Mouse (Mus musculus) ovary, postnatal 14 days (tissue): Measurements from ENCODE around the gene B4galt7.
"Not testable (repeated sequence)": the region's sequence is repeated elsewhere in the genome, so short reads cannot be mapped to it uniquely, and the experiment has no call there.

ENCODE experiments used
- DNase-seq: peaks from one replicate; pipeline ENCODE4 v3.0.0; 2022; ENCODE audit warnings: low spot score

B4galt7 gene

GRCm38 (mm10) chr13:55596802-55597201 is 2.9 kb upstream of the B4galt7 start:
- DNase-seq: no peak

- DNase-seq: no peak
Measured at GRCm38 (mm10) chr13:55600657-55601056, 961 bp downstream of the B4galt7 start.

- DNase-seq: peak; percentile 77
Measured at GRCm38 (mm10) chr13:55601611-55602010, 1.9 kb downstream of the B4galt7 start.

GRCm38 (mm10) chr13:55604606-55605005 is 4.9 kb downstream of the B4galt7 start:
- DNase-seq: no peak

GRCm38 (mm10) chr13:55606899-55607623 is 7.4 kb downstream of the B4galt7 start:
- no peak for DNase-seq

GRCm38 (mm10) chr13:55607624-55608006 is 7.9 kb downstream of the B4galt7 start:
- DNase-seq: no peak

GRCm38 (mm10) chr13:55611996-55612395 is 12.3 kb downstream of the B4galt7 start:
- no peak for DNase-seq

GRCm38 (mm10) chr13:55613471-55613870 is 13.8 kb downstream of the B4galt7 start:
- no peak for DNase-seq

GRCm38 (mm10) chr13:55619328-55619727 is 19.6 kb downstream of the B4galt7 start:
- DNase-seq: no peak

GRCm38 (mm10) chr13:55620275-55620674 is 20.6 kb downstream of the B4galt7 start:
- DNase-seq: no peak

GRCm38 (mm10) chr13:55622156-55622648 is 22.5 kb downstream of the B4galt7 start:
- not testable (repeated sequence) for DNase-seq

- peak; percentile 80 for DNase-seq
Measured at GRCm38 (mm10) chr13:55622649-55623541, 23.2 kb downstream of the B4galt7 start, which contains the start of gene Caml. Gene Caml (plus strand): TSS chr13:55623005.

- DNase-seq: peak; percentile 87
Measured at GRCm38 (mm10) chr13:55634639-55635127, 35.0 kb downstream of the B4galt7 start, which contains the start of gene Ddx46. Gene Ddx46 (plus strand): TSS chr13:55635027.

GRCm38 (mm10) chr13:55635146-55635571 is 35.5 kb downstream of the B4galt7 start:
- DNase-seq: no peak

- no peak for DNase-seq
Measured at GRCm38 (mm10) chr13:55636185-55636983, 36.7 kb downstream of the B4galt7 start.

- peak; percentile 74 for DNase-seq
Measured at GRCm38 (mm10) chr13:55640480-55640879, 40.8 kb downstream of the B4galt7 start.

- DNase-seq: no peak
Measured at GRCm38 (mm10) chr13:55644525-55644924, 44.8 kb downstream of the B4galt7 start.

GRCm38 (mm10) chr13:55650098-55650497 is 50.4 kb downstream of the B4galt7 start:
- DNase-seq: no peak

- no peak for DNase-seq
Measured at GRCm38 (mm10) chr13:55650980-55651379, 51.3 kb downstream of the B4galt7 start.
